Mouse (Mus musculus) liver, adult 2 months (tissue): ENCODE data around the gene Olfr875. TPM values are rescaled to one million over a fixed set of nuclear protein-coding genes. Genes with fewer than 3 reads are reported as not detected.

Source experiments
- DNase-seq: peaks from one replicate; pipeline ENCODE4 v3.0.0-alpha.2; 2011; ENCODE audit warnings: low read depth, low spot score; ENCODE audit errors: extremely low read depth
- H3K27ac ChIP-seq: fragments of 200-500 bp; replicated peaks from 2 replicates; pipeline ENCODE4 v1.5.1; 2012; ENCODE audit warnings: low read depth, mild to moderate bottlenecking, control low read depth, inconsistent platforms, low read length; ENCODE audit not compliant: insufficient read depth
- H3K27me3 ChIP-seq: fragments of 200-500 bp; 2 replicates; pipeline ENCODE4 v1.6.1; 2012; ENCODE audit warnings: mild to moderate bottlenecking, moderate library complexity, low read length, inconsistent platforms; ENCODE audit not compliant: control insufficient read depth, insufficient read depth
- H3K36me3 ChIP-seq: fragments of 200-500 bp; 2 replicates; pipeline ENCODE4 v1.6.1; 2012; ENCODE audit warnings: low read length, inconsistent platforms; ENCODE audit not compliant: control insufficient read depth, insufficient read depth
- H3K4me1 ChIP-seq: fragments of 200-500 bp; 2 replicates; pipeline ENCODE4 v1.6.1; 2011; ENCODE audit warnings: low read length; ENCODE audit not compliant: control insufficient read depth, insufficient read depth
- H3K4me3 ChIP-seq: fragments of 200-500 bp; 2 replicates; pipeline ENCODE4 v1.5.1; 2011; ENCODE audit warnings: low read depth, mild to moderate bottlenecking, control low read depth, low read length, moderate library complexity; ENCODE audit not compliant: insufficient read depth
- H3K79me2 ChIP-seq: fragments of 200-500 bp; 2 replicates; pipeline ENCODE4 v1.6.1; 2012; ENCODE audit warnings: inconsistent platforms, mild to moderate bottlenecking, low read length, moderate library complexity; ENCODE audit not compliant: control insufficient read depth, insufficient read depth
- H3K9ac ChIP-seq: fragments of 200-500 bp; 2 replicates; pipeline ENCODE4 v1.6.1; 2012; ENCODE audit warnings: low read depth, mild to moderate bottlenecking, control low read depth, inconsistent platforms, low read length
- CTCF ChIP-seq: fragments of 200-500 bp; IDR thresholded peaks from 2 replicates; pipeline ENCODE4 v1.5.1; 2011; ENCODE audit warnings: low read depth, low read length, control low read depth
- POLR2A ChIP-seq: fragments of 200-500 bp; IDR thresholded peaks from 2 replicates; pipeline ENCODE4 v1.6.1; 2011; ENCODE audit warnings: low read length, control low read depth; ENCODE audit not compliant: insufficient read depth; ENCODE audit errors: extremely low read depth
- WGBS: fragments of 180-500 bp; shearing (Covaris S2); methylation state at CpG from one replicate; pipeline ENCODE4 v1.1.7; 2018; 5-methylcytosine and 5-hydroxymethylcytosine counted together
- polyA plus RNA-seq: library from polyadenylated mRNA; depleted of rRNA; stranded (reverse); fragments of >200 nt; gene quantifications from 2 replicates; pipeline ENCODE4 v1.2.3, GENCODE M21; 2012; rRNA removed
- total RNA-seq: library from RNA; depleted of rRNA; stranded (reverse); fragments of >200 nt; gene quantifications from 2 replicates; pipeline ENCODE4 v1.2.3, GENCODE M21; 2014; rRNA removed

Gene Olfr875
- total RNA-seq (not detected in 2 replicates), polyA plus RNA-seq (not detected in 2 replicates)

DNA sequence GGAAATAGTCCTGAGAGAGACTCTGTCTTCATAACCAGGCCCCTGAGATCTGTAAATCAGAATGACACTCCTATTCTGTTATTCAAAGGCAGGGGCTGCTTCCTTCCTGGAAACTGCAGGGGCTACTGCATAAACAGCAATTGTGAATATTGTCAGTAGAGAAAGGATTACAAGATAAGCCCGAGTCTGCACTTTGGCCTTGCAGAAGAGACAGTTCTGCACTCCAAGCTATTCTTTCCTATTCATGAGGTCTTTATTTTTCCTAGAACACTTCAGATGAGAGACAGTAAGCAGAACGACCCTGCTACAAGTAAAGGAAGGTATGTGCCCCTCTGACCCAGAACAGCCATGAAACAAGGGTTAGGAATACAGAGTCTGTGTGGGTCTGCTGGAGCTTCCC is at the start of gene Olfr875:
Olfr875 (plus strand) TSS at position 99 of the 400 bp plus-strand sequence.
- Histone ChIP-seq H3K4me3 (no peak within 1 kb of the TSS), H3K4me1 (no peaks in the 10 kb centered on the region), H3K36me3 (no peaks in the 10 kb centered on the region), H3K79me2 (no peaks in the 10 kb centered on the region), H3K27ac (no peak within 1 kb of the TSS), H3K9ac (no peak within 1 kb of the TSS), H3K27me3 (no peaks in the 10 kb centered on the region)
- TF ChIP-seq CTCF (no peak), POLR2A (no peak)
- WGBS = 47% methylated on average over 2 of the region's 2 CpGs
- DNase-seq = no peak

- H3K4me1 ChIP-seq = no peaks in the 10 kb centered on the region
- H3K36me3 ChIP-seq = no peaks in the 10 kb centered on the region
- no peaks in the 10 kb centered on the region for H3K27me3 ChIP-seq
- WGBS = 95% methylated on average over 1 of the region's 1 CpGs
- no peaks in the 10 kb centered on the region for H3K79me2 ChIP-seq
- no peak for DNase-seq
- TF ChIP-seq CTCF = no peak
- no peak for TF ChIP-seq POLR2A
- H3K27ac ChIP-seq = no peak overlapping the region
- no peak overlapping the region for H3K9ac ChIP-seq
- no peak overlapping the region for H3K4me3 ChIP-seq
Observed at GRCm38 (mm10) chr9:37734310-37734709, 37.3 kb upstream of the Olfr875 start.

DNA sequence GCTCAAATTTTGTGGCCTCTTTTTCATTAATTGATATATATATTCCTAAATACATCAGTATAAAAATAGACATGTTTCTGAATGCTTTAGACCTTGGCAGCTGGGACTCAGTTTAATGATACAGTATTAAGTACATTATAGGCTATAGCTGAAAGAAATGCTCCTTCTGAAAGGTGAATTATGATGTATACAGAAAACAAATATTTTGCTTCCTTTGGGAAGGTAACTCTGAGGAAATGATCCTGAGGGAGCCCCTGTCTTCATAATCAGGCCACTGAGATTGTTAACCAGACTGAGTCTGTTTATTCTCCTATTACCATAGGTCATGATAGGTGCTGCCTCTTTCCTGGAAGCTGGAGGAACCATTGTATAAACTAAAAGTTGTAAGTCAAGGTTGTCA is 26.9 kb upstream of the Olfr875 start, which contains the start of gene Olfr874:
Olfr874 (plus strand) TSS at position 301 of the 400 bp plus-strand sequence.
- TF ChIP-seq POLR2A = no peak
- no peak for TF ChIP-seq CTCF
- Histone ChIP-seq H3K4me1 (no peaks in the 10 kb centered on the region), H3K36me3 (no peaks in the 10 kb centered on the region), H3K27me3 (no peaks in the 10 kb centered on the region), H3K4me3 (no peak within 1 kb of the TSS), H3K79me2 (no peaks in the 10 kb centered on the region), H3K9ac (no peak within 1 kb of the TSS), H3K27ac (no peak within 1 kb of the TSS)
- DNase-seq = no peak

GRCm38 (mm10) chr9:37750319-37751075 is 21.2 kb upstream of the Olfr875 start:
- H3K9ac ChIP-seq = no peak overlapping the region
- H3K79me2 ChIP-seq = no peaks in the 10 kb centered on the region
- TF ChIP-seq CTCF = no peak
- TF ChIP-seq POLR2A = no peak
- H3K27me3 ChIP-seq = no peaks in the 10 kb centered on the region
- H3K4me1 ChIP-seq = no peaks in the 10 kb centered on the region
- H3K36me3 ChIP-seq = no peaks in the 10 kb centered on the region
- H3K4me3 ChIP-seq = no peak overlapping the region
- WGBS = 63% methylated on average over 7 of the region's 7 CpGs
- no peak for DNase-seq
- H3K27ac ChIP-seq = no peak overlapping the region

- TF ChIP-seq POLR2A = no peak
- H3K79me2 ChIP-seq = no peaks in the 10 kb centered on the region
- no peaks in the 10 kb centered on the region for H3K36me3 ChIP-seq
- no peak overlapping the region for H3K27ac ChIP-seq
- no peaks in the 10 kb centered on the region for H3K4me1 ChIP-seq
- H3K27me3 ChIP-seq = no peaks in the 10 kb centered on the region
- H3K4me3 ChIP-seq = no peak overlapping the region
- 86% methylated on average over 2 of the region's 2 CpGs for WGBS
- DNase-seq = no peak
- no peak overlapping the region for H3K9ac ChIP-seq
Observed at GRCm38 (mm10) chr9:37751467-37751866, 20.2 kb upstream of the Olfr875 start.

- no peak overlapping the region for H3K9ac ChIP-seq
- TF ChIP-seq POLR2A = no peak
- TF ChIP-seq CTCF = no peak
- H3K27ac ChIP-seq = no peak overlapping the region
- H3K36me3 ChIP-seq = no peaks in the 10 kb centered on the region
- H3K79me2 ChIP-seq = no peaks in the 10 kb centered on the region
- no peak for DNase-seq
- H3K4me1 ChIP-seq = no peaks in the 10 kb centered on the region
- no peaks in the 10 kb centered on the region for H3K27me3 ChIP-seq
- H3K4me3 ChIP-seq = no peak overlapping the region
- WGBS = 62% methylated on average over 4 of the region's 4 CpGs
Observed at GRCm38 (mm10) chr9:37752006-37752405, 19.7 kb upstream of the Olfr875 start.
